Mouse (Mus musculus) erythroblast, embryonic 14.5 days (primary cell): ENCODE measurements around the gene Osbpl7.

Experiments used
- GATA1 ChIP-seq: IDR thresholded peaks from 2 replicates; pipeline ENCODE4 v1.6.1; 2012; ENCODE audit warnings: low read length, inconsistent platforms, mixed read lengths
- TAL1 ChIP-seq: IDR thresholded peaks from 3 replicates; pipeline ENCODE4 v1.6.1; 2012; ENCODE audit warnings: low read length, inconsistent platforms, mixed read lengths

- TF ChIP-seq GATA1 (no peak), TAL1 (no peak)
Observed at GRCm38 (mm10) chr11:97052219-97052646, 1.8 kb downstream of the Osbpl7 start.
